Comparison of ENCODE assay signal across 18 mouse cellular contexts in genomic region chr8:92849261-92849660, GRCm38 (mm10). TPM values are rescaled to one million over a fixed set of nuclear protein-coding genes. Genes with fewer than 3 reads are reported as not detected.
DNase-seq lines count a peak whose midpoint lies in the region; ATAC-seq and TF ChIP-seq lines count a peak whose summit lies in the region.
"Had no signal": no experiment of that assay in that cellular context is flagged by ENCODE, and none has a peak within 500 bp of the region (broad histone marks: within the 10 kb centered on the region; RNA-seq: fewer than 3 reads in every experiment).

No protein-coding gene starts in this region.

- peaks cover 3% of the 10 kb centered on the region for H3K27me3 ChIP-seq in heart, embryonic 16.5 days (ENCODE audit: control insufficient read depth, insufficient read depth, low read length)
- H3K27me3 ChIP-seq: forebrain, embryonic 15.5 days had no signal

- no peaks in the 10 kb centered on the region; the same call in 1 of the 2 replicates for H3K36me3 ChIP-seq in heart, embryonic 16.5 days (ENCODE audit: control insufficient read depth, insufficient read depth)
- H3K36me3 ChIP-seq: forebrain, embryonic 15.5 days had no signal

- no peak for TF ChIP-seq POLR2A in embryonic fibroblast, embryonic 13.5 days (IDR thresholded peaks at IDR 0.05; ENCODE audit: low read depth, low read length)

- no peak overlapping the region for H3K9ac ChIP-seq in heart, embryonic 16.5 days (ENCODE audit: low read length)
- H3K9ac ChIP-seq: forebrain, embryonic 15.5 days; lung, embryonic 14.5 days had no signal

- no peak for DNase-seq in heart, adult 8-10 months (ENCODE audit: low spot score)
- DNase-seq in 3134 (ENCODE audit: extremely low read depth, insufficient read length, low spot score), result peak; percentile 32
- peak; percentile 91 for DNase-seq in Muller cell, postnatal 12 days (ENCODE audit: inconsistent ontology term)
- no peak for DNase-seq in frontal cortex, postnatal 10 days (ENCODE audit: low spot score in 2 of 2)
- no peak for DNase-seq in testis, postnatal 10 days (ENCODE audit: low spot score)
- no peak for DNase-seq in gastrocnemius, postnatal 10 days
- DNase-seq: cerebellum, adult 18-20 months; embryo, embryonic 11 days; heart, adult 2 months; layer of hippocampus, adult 9-11 months; lung, embryonic 14.5 days; right cerebral cortex, adult 18-20 months had no signal

- no peak for ATAC-seq in heart, embryonic 16.5 days (replicated peaks; ENCODE audit: extremely low read depth, insufficient read depth, low FRiP score)
- ATAC-seq: forebrain, embryonic 15.5 days; intestine, embryonic 16.5 days had no signal

- no peaks in the 10 kb centered on the region for H3K9me3 ChIP-seq in heart, embryonic 16.5 days (replicated peaks; ENCODE audit: control insufficient read depth, low read length)
- H3K9me3 ChIP-seq: forebrain, embryonic 15.5 days; midbrain, embryonic 10.5 days had no signal

- peak overlapping the region; percentile 69; the same call in 1 of the 2 replicates for H3K27ac ChIP-seq in heart, embryonic 16.5 days (ENCODE audit: low read length)
- peak overlapping the region; percentile 83 for H3K27ac ChIP-seq in embryonic fibroblast, embryonic 13.5 days (ENCODE audit: insufficient read depth, low read length)

- no peak overlapping the region for H3K4me2 ChIP-seq in heart, embryonic 16.5 days (ENCODE audit: low read depth, low read length)
- H3K4me2 ChIP-seq: forebrain, embryonic 15.5 days; lung, embryonic 14.5 days had no signal

- TF ChIP-seq CTCF in embryonic fibroblast, embryonic 13.5 days (IDR thresholded peaks at IDR 0.05; ENCODE audit: borderline replicate concordance, insufficient read depth, low read length), result no peak

- H3K4me3 ChIP-seq in heart, embryonic 16.5 days (ENCODE audit: low read length), result no peak overlapping the region
- H3K4me3 ChIP-seq in embryonic fibroblast, embryonic 13.5 days (ENCODE audit: insufficient read depth, low read length), result no peak overlapping the region
- H3K4me3 ChIP-seq: forebrain, embryonic 15.5 days; heart, adult 2 months; midbrain, embryonic 10.5 days had no signal

- H3K4me1 ChIP-seq in heart, embryonic 16.5 days (ENCODE audit: control insufficient read depth, insufficient read depth, low read length), result peaks cover 31% of the 10 kb centered on the region
- H3K4me1 ChIP-seq in embryonic fibroblast, embryonic 13.5 days (ENCODE audit: control insufficient read depth, insufficient read depth, low read length), result peaks cover 25% of the 10 kb centered on the region

- WGBS in heart, embryonic 16.5 days, result 74% methylated on average over 6 of the region's 6 CpGs

RNA-seq across cellular contexts. Expression of gene Lpcat2, which starts 5.9 kb away (rescaled TPM):
- 4.9 and 5.6 TPM in 2 replicates for polyA plus RNA-seq in heart, embryonic 16.5 days (2015; fragmentation: Nextera tagmentation; extraction: Ambion mirVana)
- 1 to 10 TPM in 2 of 4 experiments, under 1 TPM in 2; 0.72 to 3.4 (median 1.0) TPM for total RNA-seq in heart, adult 8-10 months (2022)
- 4.3 and 7.6 TPM in 2 replicates for polyA plus RNA-seq in embryonic fibroblast, embryonic 13.5 days (2011; ENCODE audit: insufficient read length, low read depth, missing spikeins)
- total RNA-seq in gastrocnemius, postnatal 10 days (2021), result 1 to 10 TPM; 1.4 to 2.0 TPM

RNA-seq across cellular contexts. Expression of gene Mmp2, which starts 22.2 kb away (rescaled TPM):
- 110 and 123 TPM in 2 replicates for polyA plus RNA-seq in heart, embryonic 16.5 days (2015; fragmentation: Nextera tagmentation; extraction: Ambion mirVana)
- 10 to 100 TPM; 40.5 to 55.1 (median 51.2) TPM for total RNA-seq in heart, adult 8-10 months (2022)
- polyA plus RNA-seq in embryonic fibroblast, embryonic 13.5 days (2011; ENCODE audit: insufficient read length, low read depth, missing spikeins), result 359 and 374 TPM in 2 replicates
- total RNA-seq in gastrocnemius, postnatal 10 days (2021), result 100 to 1,000 TPM; 202 to 254 TPM

RNA-seq across cellular contexts. Expression of gene Capns2, which starts 51.9 kb away (rescaled TPM):
- polyA plus RNA-seq in heart, embryonic 16.5 days (2015; fragmentation: Nextera tagmentation; extraction: Ambion mirVana), result 0.14 and 0.35 TPM in 2 replicates
- total RNA-seq in heart, adult 8-10 months (2022), result not detected
- polyA plus RNA-seq in embryonic fibroblast, embryonic 13.5 days (2011; ENCODE audit: insufficient read length, low read depth, missing spikeins), result 1.7 TPM in 1 of 2 replicates, not detected in the other
- under 1 TPM in 1 of 2 experiments, not detected in 1; 0.45 TPM for total RNA-seq in gastrocnemius, postnatal 10 days (2021)
- total RNA-seq: heart, adult 2 months; hematopoietic stem cell, adult 5-6 weeks had no signal
- polyA plus RNA-seq: heart, adult 2 months; intestine, embryonic 16.5 days had no signal

Comparison
In these comparisons a context has a peak if more than half of its experiments do, and no peak if none do; other contexts are left out.
1. DNase-seq: peak in 3134 (single experiment) and Muller cell, postnatal 12 days (single experiment); none in heart, adult 8-10 months (single experiment), frontal cortex, postnatal 10 days (0 of 2), testis, postnatal 10 days (single experiment) and gastrocnemius, postnatal 10 days (single experiment).